ENCODE assay signal across 15 mouse cellular contexts in the genomic region with DNA sequence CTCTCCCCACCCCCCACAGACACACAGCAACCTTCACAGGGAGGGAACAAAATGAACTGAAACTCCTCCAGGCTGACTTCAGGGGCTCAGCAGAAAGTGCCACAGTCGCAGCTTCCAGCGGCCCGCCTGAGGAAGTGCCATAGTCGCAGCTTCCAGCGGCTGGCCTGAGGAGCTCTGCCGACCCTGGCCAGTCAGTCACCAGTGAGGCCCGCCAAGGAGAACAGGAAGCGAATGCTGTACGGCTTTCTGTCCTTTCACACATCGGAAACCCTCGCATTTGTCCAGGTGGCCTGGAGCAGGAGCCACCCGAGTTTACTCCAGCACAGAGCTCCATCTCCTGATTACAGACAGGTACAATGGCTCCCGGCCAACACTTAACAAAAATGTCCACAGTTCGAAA. TPM values are rescaled to one million over a fixed set of nuclear protein-coding genes. Genes with fewer than 3 reads are reported as not detected.
A peak's percentile ranks its signal among the peaks of the same experiment; 100 is the strongest.
DNase-seq lines count a peak whose midpoint lies in the region; ATAC-seq lines count a peak whose summit lies in the region.
"Had no signal": no experiment of that assay in that cellular context is flagged by ENCODE, and none has a peak within 500 bp of the region (broad histone marks: within the 10 kb centered on the region; RNA-seq: fewer than 3 reads in every experiment).

No protein-coding gene starts in this region.

- H3K4me1 ChIP-seq in heart, embryonic 12.5 days (replicated peaks): no peaks in the 10 kb centered on the region
- no peaks in the 10 kb centered on the region for H3K4me1 ChIP-seq in hindbrain, embryonic 14.5 days (replicated peaks; ENCODE audit: control insufficient read depth, insufficient read depth, low read length)
- H3K4me1 ChIP-seq: embryonic facial prominence, embryonic 12.5 days; intestine, embryonic 15.5 days had no signal

- H3K36me3 ChIP-seq in heart, embryonic 12.5 days: no peaks in the 10 kb centered on the region
- no peaks in the 10 kb centered on the region; the same call in 1 of the 2 replicates for H3K36me3 ChIP-seq in hindbrain, embryonic 14.5 days (replicated peaks; ENCODE audit: control insufficient read depth, insufficient read depth)
- H3K36me3 ChIP-seq: embryonic facial prominence, embryonic 12.5 days had no signal

- no peak overlapping the region for H3K9ac ChIP-seq in heart, embryonic 12.5 days
- no peak overlapping the region for H3K9ac ChIP-seq in hindbrain, embryonic 14.5 days
- H3K9ac ChIP-seq: embryonic facial prominence, embryonic 12.5 days; intestine, embryonic 15.5 days; liver, embryonic 14.5 days had no signal

- WGBS in heart, embryonic 12.5 days: 30% methylated on average over 14 of the region's 14 CpGs
- WGBS in hindbrain, embryonic 14.5 days: 63% methylated on average over 14 of the region's 14 CpGs

- DNase-seq in heart, postnatal 25 days (ENCODE audit: low spot score): peak; percentile 2
- peak; percentile 3 to 4 for DNase-seq in right cerebral cortex, adult 2 months (ENCODE audit: low spot score in 2 of 2)
- DNase-seq in right cerebral cortex, adult 18-20 months: no peak
- DNase-seq in gastrocnemius, postnatal 4 days (ENCODE audit: low spot score in 2 of 2): peak; percentile 22 to 25
- peak; percentile 8 for DNase-seq in testis, postnatal 14 days (ENCODE audit: low spot score)
- DNase-seq in hindbrain, embryonic 14.5 days (ENCODE audit: low spot score): no peak
- DNase-seq: adrenal gland, postnatal 14 days; cerebellum, adult 2 months had no signal

- ATAC-seq in heart, embryonic 12.5 days (ENCODE audit: insufficient number of reproducible peaks, low FRiP score): no peak
- ATAC-seq in hindbrain, embryonic 14.5 days (ENCODE audit: low FRiP score): no peak
- ATAC-seq: forebrain, embryonic 14.5 days; intestine, embryonic 15.5 days; Patski had no signal

- no peak overlapping the region for H3K4me3 ChIP-seq in heart, embryonic 12.5 days
- no peak overlapping the region for H3K4me3 ChIP-seq in hindbrain, embryonic 14.5 days (replicated peaks; ENCODE audit: low read length)
- H3K4me3 ChIP-seq: embryonic facial prominence, embryonic 12.5 days; intestine, embryonic 15.5 days had no signal

- intact Hi-C loops in heart, postnatal 25 days (cut with DNase I): loop anchor here (1.0 to 5.0 kb wide), 5 partner anchors 124 to 422 kb away; no protein-coding TSS in a partner anchor

- no peak overlapping the region for H3K4me2 ChIP-seq in heart, embryonic 12.5 days
- no peak overlapping the region for H3K4me2 ChIP-seq in hindbrain, embryonic 14.5 days (replicated peaks)
- H3K4me2 ChIP-seq: embryonic facial prominence, embryonic 12.5 days; intestine, embryonic 15.5 days had no signal

- H3K27ac ChIP-seq in heart, embryonic 12.5 days (ENCODE audit: poor library complexity, severe bottlenecking): no peak overlapping the region
- H3K27ac ChIP-seq in hindbrain, embryonic 14.5 days: no peak overlapping the region
- H3K27ac ChIP-seq: embryonic facial prominence, embryonic 12.5 days; intestine, embryonic 15.5 days; liver, embryonic 14.5 days; stomach, postnatal 0 days had no signal

- no peaks in the 10 kb centered on the region for H3K27me3 ChIP-seq in heart, embryonic 12.5 days (replicated peaks)
- H3K27me3 ChIP-seq in hindbrain, embryonic 14.5 days (ENCODE audit: control insufficient read depth, insufficient read depth, low read length): no peaks in the 10 kb centered on the region
- H3K27me3 ChIP-seq: embryonic facial prominence, embryonic 12.5 days; intestine, embryonic 15.5 days; Patski had no signal

- H3K9me3 ChIP-seq in heart, embryonic 12.5 days (replicated peaks): no peaks in the 10 kb centered on the region
- H3K9me3 ChIP-seq in hindbrain, embryonic 14.5 days (ENCODE audit: control insufficient read depth, low read length): no peaks in the 10 kb centered on the region
- H3K9me3 ChIP-seq: embryonic facial prominence, embryonic 12.5 days; intestine, embryonic 15.5 days had no signal

RNA-seq across cellular contexts. Expression of a gene that starts 27.2 kb away (rescaled TPM):
- under 1 TPM; 0.21 to 0.48 TPM for total RNA-seq in heart, postnatal 25 days (2021)
- 97.4 and 111 TPM in 2 replicates for polyA plus RNA-seq in heart, embryonic 12.5 days (2016; fragmentation: Nextera tagmentation; extraction: Ambion mirVana)
- total RNA-seq in gastrocnemius, postnatal 4 days (2021): 1 to 10 TPM; 2.2 to 2.3 TPM
- polyA plus RNA-seq in hindbrain, embryonic 14.5 days (2014; fragmentation: Nextera tagmentation; extraction: Ambion mirVana): 50.0 and 65.6 TPM in 2 replicates

RNA-seq across cellular contexts. Expression of a gene that starts 47.5 kb away (rescaled TPM):
- total RNA-seq in heart, postnatal 25 days (2021): 100 to 1,000 TPM; 309 to 322 TPM
- polyA plus RNA-seq in heart, embryonic 12.5 days (2016; fragmentation: Nextera tagmentation; extraction: Ambion mirVana): 37.3 and 42.0 TPM in 2 replicates
- total RNA-seq in gastrocnemius, postnatal 4 days (2021): 100 to 1,000 TPM; 193 to 204 TPM
- 63.0 and 65.9 TPM in 2 replicates for polyA plus RNA-seq in hindbrain, embryonic 14.5 days (2014; fragmentation: Nextera tagmentation; extraction: Ambion mirVana)

Comparison
In these comparisons a context has a peak if more than half of its experiments do, and no peak if none do; other contexts are left out.
1. DNase-seq: peak in heart, postnatal 25 days (single experiment), right cerebral cortex, adult 2 months (2 of 2), gastrocnemius, postnatal 4 days (2 of 2) and testis, postnatal 14 days (single experiment); none in right cerebral cortex, adult 18-20 months (single experiment) and hindbrain, embryonic 14.5 days (single experiment).